Mouse (Mus musculus) heart, postnatal 14 days (tissue): ENCODE measurements around the gene Pdia6. TPM values are rescaled to one million over a fixed set of nuclear protein-coding genes. Genes with fewer than 3 reads are reported as not detected.

Experiments
- DNase-seq, 2 experiments: peaks; one replicate each; pipeline ENCODE4 v3.0.0; 2021 to 2022
- intact Hi-C: fragments of 180-260 bp; cut with DNase I; formaldehyde crosslinking; loops from one replicate; pipeline ENCODE4 v1.15.1; 2025
- total RNA-seq, 2 experiments: library from RNA; stranded (reverse); gene quantifications; 2 replicates each; pipeline ENCODE4 v1.2.3; 2021

Pdia6 gene
- total RNA-seq, 2 experiments from 2014 or later = 76.7 to 102 TPM

DNA sequence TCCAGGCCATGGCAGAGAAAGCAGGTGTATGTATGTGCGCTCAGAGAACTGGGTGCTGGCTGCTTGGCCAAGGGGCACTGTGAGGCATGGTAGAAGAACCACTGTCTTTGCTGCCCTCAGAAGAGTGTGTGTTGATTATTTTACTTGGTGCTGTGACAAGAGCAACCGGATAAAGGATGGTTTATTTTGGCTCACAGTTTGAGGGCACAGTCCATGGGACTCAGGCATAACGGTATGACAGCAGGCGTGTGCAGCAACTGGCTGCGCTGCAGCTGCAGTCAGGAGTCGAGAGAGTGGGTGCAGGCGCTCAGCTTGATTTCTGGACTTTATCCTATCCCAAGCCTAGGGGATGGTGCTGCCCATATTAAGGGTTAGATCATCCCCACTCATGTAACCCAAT is 7.9 kb upstream of the Pdia6 start:
- DNase-seq = no peak
- intact Hi-C loops = loop anchor here (5.0 to 10.0 kb wide), 2 partner anchors 451 to 544 kb away; no protein-coding TSS in a partner anchor

GRCm38 (mm10) chr12:17261005-17261404 is 5.3 kb upstream of the Pdia6 start:
- intact Hi-C loops = loop anchor here (10.0 kb wide), 2 partner anchors 284 to 1616 kb away; partner anchors contain the start of gene Odc1

DNA sequence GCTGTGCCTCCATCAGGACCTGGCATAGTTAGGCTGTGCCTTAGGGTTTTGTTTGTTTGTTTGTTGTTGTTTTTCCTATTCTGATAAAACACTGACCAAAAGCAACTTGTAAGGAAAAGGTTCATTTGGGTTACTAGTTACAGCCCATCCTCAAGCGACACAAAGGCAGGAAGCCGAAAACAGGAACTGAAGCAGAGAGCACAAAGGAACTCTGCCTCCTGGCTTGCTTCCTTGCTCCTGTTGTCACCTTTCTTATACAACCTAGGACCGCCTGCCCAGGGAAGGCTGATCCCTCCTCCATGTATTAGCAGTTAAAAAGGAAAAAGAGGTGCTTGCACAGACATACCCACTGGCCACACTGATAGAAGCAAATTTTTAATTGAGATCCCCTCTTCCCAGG is 2.5 kb upstream of the Pdia6 start:
- intact Hi-C loops = loop anchor here (10.0 kb wide), 2 partner anchors 281 to 1619 kb away; partner anchors contain the start of gene Odc1
- no peak for DNase-seq

More at GRCm38 (mm10) chr12:17261005-17261404, 5.3 kb upstream of the Pdia6 start:
- no peak for DNase-seq

DNA sequence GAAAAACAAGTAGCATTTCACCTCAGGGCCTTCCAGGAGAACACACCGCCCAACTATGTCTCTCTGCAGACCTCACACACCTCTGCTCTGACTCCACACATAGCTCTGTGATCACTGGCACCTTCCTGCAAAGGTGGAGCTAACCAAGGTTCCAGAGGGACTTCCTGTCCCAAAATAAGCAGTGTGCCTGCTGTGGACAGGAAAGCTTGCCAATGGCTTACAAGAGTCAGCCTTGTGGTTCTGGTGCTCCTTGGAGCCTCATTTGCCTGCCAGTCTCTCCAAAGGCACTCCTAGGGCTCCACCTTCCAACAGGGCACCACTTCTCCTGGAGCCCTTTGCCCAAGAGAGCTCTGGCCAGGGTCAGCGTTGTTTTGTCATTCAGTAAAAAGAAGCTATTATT is 1.5 kb upstream of the Pdia6 start:
- DNase-seq = no peak
- intact Hi-C loops = loop anchor here (10.0 kb wide), 2 partner anchors 280 to 1620 kb away; partner anchors contain the start of gene Odc1

- DNase-seq = no peak
- intact Hi-C loops = loop anchor here (10.0 kb wide), 2 partner anchors 278 to 1622 kb away; partner anchors contain the start of gene Odc1
Measured at GRCm38 (mm10) chr12:17266673-17266990, 287 bp downstream of the Pdia6 start.

DNA sequence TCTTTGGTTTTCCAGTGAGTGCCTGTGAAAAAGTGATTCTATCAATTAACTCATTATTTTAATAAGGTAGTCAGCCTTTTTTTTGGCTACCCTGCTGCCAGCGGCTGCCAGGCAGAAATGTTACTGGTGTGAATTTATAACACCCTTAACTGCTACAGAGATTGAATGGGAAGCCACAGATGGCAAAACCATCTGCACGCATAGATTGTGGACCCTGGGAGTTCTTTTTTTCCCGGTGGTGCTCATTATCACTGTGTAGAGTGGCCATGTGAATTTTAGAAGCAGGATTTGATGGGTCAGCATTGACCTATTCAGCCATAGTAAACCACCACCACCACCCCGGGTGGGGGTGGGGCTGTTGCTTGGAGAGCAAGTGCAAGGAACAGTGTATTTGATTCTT is 971 bp downstream of the Pdia6 start:
- no peak for DNase-seq
- intact Hi-C loops = loop anchor here (10.0 kb wide), 2 partner anchors 277 to 1623 kb away; partner anchors contain the start of gene Odc1

DNA sequence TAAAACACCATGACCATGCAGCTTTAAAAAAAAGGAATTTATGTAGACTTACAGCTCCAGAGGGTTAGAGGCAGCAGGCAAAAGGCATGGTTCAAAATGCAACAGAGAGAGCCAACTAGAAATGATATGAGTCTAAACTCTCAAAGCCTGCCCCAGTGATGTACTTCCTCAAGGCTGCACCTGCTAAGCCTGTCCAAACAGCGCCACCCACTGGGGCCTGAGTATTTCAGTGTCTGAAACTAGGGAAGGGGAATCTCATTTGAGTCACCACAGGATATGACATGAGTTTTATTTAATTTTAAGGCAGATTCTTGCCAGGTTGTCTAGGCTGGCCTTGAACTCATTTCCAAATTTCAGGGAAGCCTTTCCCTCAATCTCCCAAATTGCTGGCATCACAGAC is 4.9 kb downstream of the Pdia6 start:
- DNase-seq = peak; percentile 39 to 48

GRCm38 (mm10) chr12:17273841-17274240 is 7.5 kb downstream of the Pdia6 start:
- intact Hi-C loops = no loop called here
- DNase-seq = no peak

More for the DNA sequence above, 4.9 kb downstream of the Pdia6 start:
- intact Hi-C loops = no loop called here

DNA sequence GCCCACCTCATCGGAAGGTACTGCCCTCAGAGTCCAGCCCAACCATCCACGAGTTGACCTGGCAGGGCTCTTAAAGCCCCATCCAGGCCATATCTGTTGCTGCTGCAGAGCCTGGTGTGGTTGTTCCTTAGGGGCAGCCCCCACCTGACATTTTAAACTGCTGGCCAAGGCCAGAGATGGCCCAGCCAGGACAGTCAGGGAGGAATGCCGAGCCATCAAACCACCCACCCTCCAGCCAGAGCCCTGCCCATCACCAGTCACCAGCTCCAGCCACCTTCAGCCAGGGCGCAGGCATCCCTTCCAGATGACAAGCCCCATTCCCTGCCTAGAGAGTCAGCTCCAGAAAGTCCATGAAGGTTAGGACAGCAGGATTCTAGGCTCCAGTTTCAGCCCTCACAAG is 22.2 kb downstream of the Pdia6 start:
- no peak for DNase-seq
- intact Hi-C loops = no loop called here

DNA sequence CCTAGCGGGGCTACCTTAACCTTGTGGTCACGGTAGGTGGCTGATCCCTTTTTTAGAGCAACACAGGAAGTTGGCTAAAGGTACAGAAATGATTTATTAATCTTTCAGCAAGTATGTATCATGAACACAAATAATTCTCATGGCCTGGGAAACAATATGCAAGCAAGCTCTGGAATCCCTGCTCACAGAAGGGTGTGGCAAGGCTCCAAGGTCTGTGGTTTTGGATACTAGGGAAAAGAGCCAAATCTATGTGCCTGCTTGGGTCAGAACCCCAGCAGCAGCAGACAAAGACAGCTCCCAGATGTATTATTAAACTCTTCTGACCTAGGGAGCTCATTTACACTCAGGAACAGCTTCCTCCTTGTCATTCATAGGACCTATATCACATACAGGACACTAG is 22.7 kb downstream of the Pdia6 start:
- intact Hi-C loops = no loop called here
- no peak for DNase-seq

- DNase-seq = no peak
Measured at GRCm38 (mm10) chr12:17289913-17290312, 23.6 kb downstream of the Pdia6 start.

GRCm38 (mm10) chr12:17290569-17290968 is 24.2 kb downstream of the Pdia6 start:
- intact Hi-C loops = no loop called here

More at GRCm38 (mm10) chr12:17289913-17290312, 23.6 kb downstream of the Pdia6 start:
- intact Hi-C loops = no loop called here

DNA sequence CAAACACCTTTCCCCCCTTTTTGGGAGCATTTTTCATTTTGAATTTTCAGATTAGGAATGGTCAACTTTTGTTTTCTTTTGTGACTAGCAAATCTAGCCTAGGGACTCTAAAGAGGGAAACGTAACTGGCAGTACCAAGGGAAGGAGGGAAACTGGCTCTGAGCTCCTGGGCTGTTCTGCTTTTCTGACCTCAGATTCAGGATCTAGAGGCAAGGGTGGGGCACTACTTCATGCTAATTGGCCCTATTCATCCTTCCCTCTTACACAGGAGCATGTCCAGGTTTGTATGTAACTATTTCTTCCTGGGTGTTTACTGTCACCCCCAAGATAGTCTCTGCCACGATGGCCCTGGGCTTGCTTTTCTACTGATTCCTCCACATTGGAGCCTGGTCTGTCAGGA is 30.6 kb downstream of the Pdia6 start:
- intact Hi-C loops = no loop called here
- no peak for DNase-seq

More at GRCm38 (mm10) chr12:17290569-17290968, 24.2 kb downstream of the Pdia6 start:
- no peak for DNase-seq

DNA sequence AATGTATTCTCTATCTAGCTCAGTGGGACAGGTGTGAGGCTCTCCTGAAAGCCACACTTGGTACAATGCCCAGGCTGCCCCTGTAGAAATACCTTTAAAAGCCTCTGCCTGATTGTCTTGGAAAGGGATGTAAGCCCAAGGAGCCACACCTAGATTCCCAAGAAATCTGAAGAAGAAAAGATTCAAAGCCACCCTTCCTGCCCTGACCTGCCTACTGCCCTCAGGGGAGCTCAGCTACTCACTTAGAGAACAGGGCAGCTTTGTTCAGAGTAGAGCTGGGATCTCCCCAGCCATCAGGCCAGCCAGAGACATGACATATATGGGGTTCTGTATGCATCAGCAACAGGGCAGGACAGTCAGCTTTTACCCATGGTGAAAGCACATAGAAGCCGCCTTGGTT is 33.6 kb downstream of the Pdia6 start:
- intact Hi-C loops = no loop called here
- DNase-seq = no peak

DNA sequence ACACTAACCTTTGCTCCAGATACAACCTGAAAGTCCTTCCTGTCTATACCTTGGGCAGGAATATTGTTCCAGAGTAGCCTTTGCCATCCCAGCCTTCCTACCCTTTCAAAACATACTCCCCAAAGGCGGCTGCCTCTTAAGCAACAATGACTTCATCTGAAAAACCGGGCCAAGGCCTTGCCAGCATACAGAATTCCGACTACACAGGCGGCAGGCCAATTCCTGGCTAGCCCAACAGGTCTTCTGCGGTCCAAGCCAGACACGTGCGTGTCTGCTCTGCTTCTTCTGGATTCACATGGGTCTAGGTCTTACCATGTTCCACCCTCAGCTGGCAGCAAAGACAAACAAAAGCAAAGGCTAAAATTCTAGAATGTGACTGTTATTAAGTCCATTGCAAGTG is 39.1 kb downstream of the Pdia6 start:
- intact Hi-C loops = no loop called here
- peak in 1 of 2 experiments; percentile 13 for DNase-seq

DNA sequence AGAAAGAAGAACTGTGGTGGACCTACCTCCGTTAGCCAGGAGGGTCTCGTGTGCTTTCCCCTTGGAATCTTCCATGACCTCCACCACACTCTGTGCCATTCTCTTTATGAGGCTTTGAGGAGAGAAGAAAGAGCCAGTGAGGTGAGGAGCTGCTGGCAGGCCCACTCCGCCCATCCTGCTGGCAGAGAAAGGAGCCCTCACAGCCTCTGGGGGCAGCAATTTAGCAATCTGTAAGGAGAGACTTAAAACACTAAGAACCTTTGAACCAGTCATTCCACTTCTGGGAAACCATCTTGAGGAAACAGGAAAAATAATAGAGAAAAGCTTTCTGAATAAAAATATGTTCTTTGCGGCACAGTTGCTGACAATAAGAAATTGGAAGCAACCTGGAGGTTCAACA is 41.9 kb downstream of the Pdia6 start:
- DNase-seq = no peak
- intact Hi-C loops = no loop called here

GRCm38 (mm10) chr12:17310852-17311839 is 44.8 kb downstream of the Pdia6 start:
- intact Hi-C loops = no loop called here
- DNase-seq = no peak

DNA sequence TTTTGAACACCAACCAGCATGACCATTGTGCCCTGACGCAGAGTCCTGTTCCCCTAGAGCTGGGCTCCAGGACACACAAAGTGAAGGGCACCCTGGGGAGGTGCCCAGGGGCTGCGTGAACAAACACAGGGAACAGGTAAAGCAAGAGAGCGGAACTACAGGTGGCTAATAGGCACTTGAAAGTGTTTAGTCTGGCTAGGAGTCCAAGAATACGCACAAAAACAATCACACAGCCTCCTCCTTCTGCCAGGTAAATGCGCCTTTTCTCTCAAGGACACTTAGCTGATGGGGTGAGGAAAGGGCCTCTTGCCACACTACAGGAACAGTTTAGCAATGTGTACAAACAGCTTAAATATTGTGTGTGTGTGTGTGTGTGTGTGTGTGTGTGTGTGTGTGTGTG is 49.8 kb downstream of the Pdia6 start:
- intact Hi-C loops = no loop called here
- no peak for DNase-seq

- intact Hi-C loops = no loop called here
- no peak for DNase-seq
Measured at GRCm38 (mm10) chr12:17317970-17318369, 51.6 kb downstream of the Pdia6 start.

GRCm38 (mm10) chr12:17318453-17318852 is 52.1 kb downstream of the Pdia6 start:
- intact Hi-C loops = no loop called here

DNA sequence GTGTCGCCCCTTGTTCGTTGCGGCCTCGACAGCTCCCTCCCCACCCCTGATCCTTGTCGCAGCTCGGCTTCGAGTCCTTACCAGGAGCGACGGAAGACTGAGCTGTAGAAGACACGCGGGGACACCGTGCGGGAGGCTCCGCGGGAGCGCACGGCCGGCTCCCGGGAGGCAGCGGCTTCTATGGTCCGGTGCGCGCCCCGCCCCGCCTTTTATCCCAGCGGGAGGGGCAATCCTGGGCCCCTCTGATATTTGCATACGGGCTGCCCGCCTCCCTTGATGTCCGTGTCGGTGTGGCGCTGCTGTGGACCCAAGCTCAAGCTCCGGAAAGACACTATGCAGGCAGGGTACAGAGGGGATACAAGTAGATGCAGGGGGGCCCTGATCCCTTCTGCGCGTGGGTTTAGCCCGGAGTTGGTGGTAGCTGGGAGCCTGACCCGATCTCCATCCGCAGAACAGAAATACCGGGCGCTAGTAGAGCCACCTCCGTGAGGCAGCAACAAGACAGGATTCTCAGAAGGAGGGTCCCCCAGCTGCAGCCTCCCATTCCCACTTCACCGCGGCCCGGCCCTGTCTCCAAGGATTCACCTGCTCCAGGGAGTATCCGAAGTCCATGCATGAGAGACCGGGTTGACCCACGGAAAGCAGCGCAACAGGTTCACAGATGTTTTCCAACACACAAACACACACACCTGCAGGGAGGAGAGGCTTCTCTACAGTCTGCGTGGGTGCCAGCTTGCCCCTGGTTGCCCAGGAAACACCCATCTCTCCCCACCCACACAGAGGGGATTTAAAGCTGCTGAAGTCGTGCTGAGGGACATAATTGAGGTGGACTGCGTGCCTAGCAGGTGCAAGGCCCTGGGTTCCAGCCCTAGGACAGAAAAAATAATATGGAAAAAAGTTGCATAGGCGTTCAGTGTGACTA is 58.5 kb downstream of the Pdia6 start:
- DNase-seq = peak; percentile 3 to 11
- intact Hi-C loops = no loop called here

More at GRCm38 (mm10) chr12:17318453-17318852, 52.1 kb downstream of the Pdia6 start:
- DNase-seq = no peak
